Mouse (Mus musculus) lung, adult 2 months (tissue): ENCODE results near the gene Nr1h2. TPM values are rescaled to one million over a fixed set of nuclear protein-coding genes. Genes with fewer than 3 reads are reported as not detected.

Experiments
- DNase-seq: peaks from one replicate; pipeline ENCODE4 v3.0.0; 2022
- H3K4me1 ChIP-seq: fragments of 200-500 bp; 2 replicates; pipeline ENCODE4 v1.6.1; 2011; ENCODE audit warnings: low read length; ENCODE audit not compliant: control insufficient read depth, insufficient read depth
- H3K4me3 ChIP-seq: fragments of 200-500 bp; replicated peaks from 2 replicates; pipeline ENCODE3; 2011; ENCODE audit warnings: low read depth, mild to moderate bottlenecking, control low read depth, low read length; ENCODE audit errors: extremely low read depth
- CTCF ChIP-seq: fragments of 200-500 bp; IDR thresholded peaks from 2 replicates; pipeline ENCODE4 v1.5.1; 2011; ENCODE audit warnings: mild to moderate bottlenecking, low read length, control low read depth; ENCODE audit not compliant: insufficient read depth
- POLR2A ChIP-seq: fragments of 200-500 bp; IDR thresholded peaks from 2 replicates; pipeline ENCODE4 v1.6.1; 2011; ENCODE audit warnings: low read depth, mild to moderate bottlenecking, control low read depth, low read length, borderline replicate concordance; ENCODE audit errors: extremely low read depth
- WGBS: fragments of 180-500 bp; shearing (Covaris S2); methylation state at CpG from one replicate; pipeline ENCODE4 v1.1.7; 2018; 5-methylcytosine and 5-hydroxymethylcytosine counted together
- polyA plus RNA-seq: library from polyadenylated mRNA; depleted of rRNA; stranded (reverse); fragments of >200 nt; gene quantifications from 2 replicates; pipeline ENCODE4 v1.2.3, GENCODE M21; 2012

The Nr1h2 gene
- polyA plus RNA-seq, 1 experiment = 194 TPM

GRCm38 (mm10) chr7:44534242-44534641, 19.5 kb downstream of the Nr1h2 start:
- no peaks in the 10 kb centered on the region; the same call in 1 of the 2 replicates for H3K4me1 ChIP-seq
- no peak overlapping the region for H3K4me3 ChIP-seq
- WGBS = 84% methylated on average over 12 of the region's 13 CpGs
- DNase-seq = no peak
- TF ChIP-seq CTCF (no peak), POLR2A (no peak)

GRCm38 (mm10) chr7:44533746-44534045, 20.1 kb downstream of the Nr1h2 start:
- WGBS = 84% methylated on average over 12 of the region's 12 CpGs
- no peaks in the 10 kb centered on the region; the same call in 1 of the 2 replicates for H3K4me1 ChIP-seq
- TF ChIP-seq POLR2A (no peak), CTCF (no peak)
- no peak overlapping the region for H3K4me3 ChIP-seq
- no peak for DNase-seq

GRCm38 (mm10) chr7:44532918-44533745, 20.6 kb downstream of the Nr1h2 start:
- no peaks in the 10 kb centered on the region; the same call in 1 of the 2 replicates for H3K4me1 ChIP-seq
- H3K4me3 ChIP-seq = no peak overlapping the region
- whole genome bisulfite sequencing = 82% methylated on average over 29 of the region's 29 CpGs
- TF ChIP-seq CTCF (no peak), POLR2A (no peak)
- DNase-seq = no peak

- no peak for TF ChIP-seq CTCF
- TF ChIP-seq POLR2A = no peak
Observed at GRCm38 (mm10) chr7:44531946-44532732, 21.6 kb downstream of the Nr1h2 start, which contains the start of gene Spib. Gene Spib (minus strand): TSS chr7:44532071.

GRCm38 (mm10) chr7:44531207-44531606, 22.5 kb downstream of the Nr1h2 start:
- 31% methylated on average over 5 of the region's 5 CpGs for WGBS
- Histone ChIP-seq H3K4me1 (no peaks in the 10 kb centered on the region), H3K4me3 (no peak overlapping the region)
- TF ChIP-seq CTCF (no peak), POLR2A (no peak)
- no peak for DNase-seq

More at GRCm38 (mm10) chr7:44531946-44532732, 21.6 kb downstream of the Nr1h2 start, which contains the start of gene Spib:
- WGBS = 78% methylated on average over 4 of the region's 4 CpGs
- Histone ChIP-seq H3K4me1 (no peaks in the 10 kb centered on the region; the same call in 1 of the 2 replicates), H3K4me3 (no peak within 1 kb of the TSS)
- DNase-seq = no peak

GRCm38 (mm10) chr7:44530507-44530906, 23.2 kb downstream of the Nr1h2 start:
- 81% methylated on average over 3 of the region's 3 CpGs for WGBS
- Histone ChIP-seq H3K4me1 (peaks cover 1% of the 10 kb centered on the region; the same call in 1 of the 2 replicates), H3K4me3 (no peak overlapping the region)
- DNase-seq = no peak
- TF ChIP-seq CTCF (no peak), POLR2A (no peak)

GRCm38 (mm10) chr7:44529518-44529917, 24.2 kb downstream of the Nr1h2 start:
- H3K4me3 ChIP-seq = no peak overlapping the region
- peaks cover 3% of the 10 kb centered on the region; the same call in 1 of the 2 replicates for H3K4me1 ChIP-seq
- no peak for TF ChIP-seq POLR2A
- TF ChIP-seq CTCF = no peak
- WGBS = 68% methylated on average over 5 of the region's 5 CpGs
- no peak for DNase-seq

- TF ChIP-seq POLR2A = peak; percentile 51; the same call in 1 of the 2 replicates
- peak; percentile 76 for TF ChIP-seq CTCF
- H3K4me1 ChIP-seq = peaks cover 3% of the 10 kb centered on the region; the same call in 1 of the 2 replicates
- DNase-seq = peak; percentile 77
- 7% methylated on average over 40 of the region's 40 CpGs for WGBS
- peak overlapping the region; percentile 25 for H3K4me3 ChIP-seq
Observed at GRCm38 (mm10) chr7:44527483-44528398, 26.0 kb downstream of the Nr1h2 start.
